Mouse (Mus musculus) layer of hippocampus, adult 11-12 months (tissue): ENCODE data around the gene Olfr329-ps.
"Not testable (repeated sequence)": the region's sequence is repeated elsewhere in the genome, so short reads cannot be mapped to it uniquely, and the experiment has no call there.

ENCODE experiments used
- DNase-seq: peaks from one replicate; pipeline ENCODE4 v3.0.0; 2022; ENCODE audit warnings: low spot score

The Olfr329-ps gene

DNA sequence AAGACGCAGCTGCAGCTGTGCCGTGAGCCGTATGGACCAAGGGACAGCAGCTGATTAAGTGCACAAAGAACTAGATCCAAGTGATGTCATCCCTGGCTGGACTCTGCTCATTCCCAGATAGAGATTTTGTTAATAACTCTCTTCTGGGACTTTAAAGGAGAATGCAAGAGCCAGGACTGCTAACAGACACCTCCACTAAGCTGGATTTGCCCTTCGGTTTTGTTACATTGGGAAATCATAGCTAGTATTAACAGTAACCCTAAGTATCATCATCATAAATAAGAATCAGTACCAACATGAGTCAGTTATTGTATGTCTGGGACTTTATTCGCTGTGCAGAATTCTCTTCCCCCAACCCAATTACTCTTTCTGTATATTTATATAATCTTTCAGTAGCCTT, at the start of gene Olfr329-ps:
TSS of gene Olfr329-ps (minus strand) at position 101 of the 400 bp plus-strand sequence.
- no peak for DNase-seq

DNA sequence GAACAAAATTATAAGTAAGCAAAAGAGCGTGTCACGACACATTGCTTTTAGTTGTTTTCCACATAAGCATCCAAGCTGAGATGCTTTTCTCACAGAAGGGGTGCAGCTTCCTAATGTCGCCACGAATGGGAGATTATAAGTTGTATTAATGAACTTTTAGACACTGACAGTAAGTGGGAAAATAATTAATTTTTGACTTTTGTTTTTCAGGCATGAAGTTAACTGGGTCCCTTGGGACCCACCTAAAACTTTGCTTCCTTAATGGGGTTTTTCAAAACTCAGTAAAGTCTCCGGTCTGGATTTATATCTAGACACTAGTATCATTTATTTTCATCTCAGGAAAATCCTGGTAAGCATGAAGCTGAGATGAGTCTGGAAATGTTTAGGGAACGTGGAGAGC, 48.6 kb upstream of the Olfr329-ps start, which contains the start of gene Olfr324:
TSS of gene Olfr324 (plus strand) at position 301 of the 400 bp plus-strand sequence.
- DNase-seq: no peak

DNA sequence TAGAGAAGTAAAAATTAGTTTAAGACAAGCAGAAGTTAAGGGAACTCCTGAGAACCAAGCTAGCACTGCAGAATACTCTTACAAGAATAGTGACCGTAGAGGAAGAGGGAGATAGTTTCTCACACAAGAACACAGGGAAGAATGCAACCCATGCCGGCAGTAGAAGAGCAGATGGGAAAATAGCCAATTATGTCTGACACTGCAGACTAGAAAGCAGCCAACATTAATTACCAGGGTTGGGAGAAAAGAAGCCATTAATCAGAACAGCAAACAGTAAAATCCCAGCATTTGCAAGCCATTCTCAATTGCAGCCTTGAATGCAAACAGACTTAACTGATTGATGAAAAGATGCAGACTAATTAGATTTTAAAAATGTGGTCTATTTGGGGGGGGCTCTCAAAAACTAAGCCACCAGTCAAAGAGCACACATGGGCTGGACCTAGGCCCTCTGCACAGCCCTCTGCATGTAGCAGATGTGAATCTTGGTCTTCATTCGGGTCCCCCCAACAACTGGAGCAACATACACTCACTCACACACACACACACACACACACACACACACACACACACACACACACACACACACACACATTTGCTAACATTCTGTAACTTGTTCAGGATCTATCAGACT, 42.5 kb upstream of the Olfr329-ps start:
- no peak for DNase-seq

DNA sequence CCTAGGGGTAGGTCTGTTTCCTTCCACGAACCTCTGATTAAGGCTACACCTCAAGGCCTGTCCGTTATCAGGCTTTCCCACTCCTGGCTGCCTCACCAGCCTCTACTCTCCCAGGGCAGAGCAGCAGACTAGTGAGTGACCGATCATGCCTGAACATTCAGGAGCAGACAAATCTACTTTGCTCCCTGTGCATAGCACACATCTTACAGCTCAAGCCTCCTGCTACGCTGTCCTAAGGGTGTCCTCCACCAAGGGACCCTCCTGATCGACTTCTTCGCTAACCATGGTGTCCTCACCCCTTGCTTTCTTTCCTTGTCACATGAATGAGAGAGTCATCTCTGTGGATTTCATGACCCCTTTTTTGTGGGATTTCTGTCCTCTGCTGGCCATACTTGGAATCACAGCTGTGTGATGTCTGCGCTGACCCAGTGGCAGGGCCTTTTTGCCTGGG, 41.7 kb upstream of the Olfr329-ps start:
- DNase-seq: peak; percentile 16

DNA sequence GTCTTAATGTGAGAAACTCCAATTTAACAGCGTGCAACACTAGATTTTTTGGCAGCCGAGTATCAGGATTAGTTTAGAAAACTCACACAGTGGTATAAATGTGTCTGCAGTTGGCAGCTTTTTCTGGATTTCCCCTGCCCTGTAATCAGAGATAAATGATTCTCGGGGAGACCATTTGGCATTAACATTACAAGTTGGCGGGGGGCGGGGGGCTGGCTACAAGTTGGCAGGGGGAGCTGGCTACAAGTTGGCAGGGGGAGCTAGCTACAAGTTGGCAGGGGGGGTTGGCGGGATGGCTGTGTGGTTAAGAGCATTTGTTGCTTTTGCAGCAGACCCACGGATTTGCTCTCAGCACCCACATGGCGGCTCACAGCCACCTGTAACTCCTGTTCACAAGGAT, 32.4 kb upstream of the Olfr329-ps start:
- peak; percentile 24 for DNase-seq

DNA sequence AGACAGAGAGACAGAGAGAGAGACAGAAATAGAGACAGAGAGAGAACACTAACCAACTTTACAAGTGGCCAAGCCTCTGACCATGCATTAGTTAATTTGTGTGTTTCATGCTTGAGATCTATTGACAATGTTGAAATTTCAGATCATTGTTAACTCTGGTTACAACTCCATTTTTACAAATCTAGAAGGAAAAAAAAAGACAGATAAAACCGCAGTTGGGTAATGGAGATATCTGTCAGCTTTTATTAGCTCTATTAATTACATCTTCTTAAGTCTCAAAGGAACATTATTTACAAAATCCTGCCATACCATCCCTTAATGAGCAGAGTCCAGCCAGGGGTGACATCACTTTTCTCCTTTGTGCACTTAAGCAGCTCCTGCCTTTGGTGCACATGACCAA, 31.2 kb upstream of the Olfr329-ps start, which contains the start of gene Olfr325:
TSS of gene Olfr325 (plus strand) at position 301 of the 400 bp plus-strand sequence.
- DNase-seq: no peak

DNA sequence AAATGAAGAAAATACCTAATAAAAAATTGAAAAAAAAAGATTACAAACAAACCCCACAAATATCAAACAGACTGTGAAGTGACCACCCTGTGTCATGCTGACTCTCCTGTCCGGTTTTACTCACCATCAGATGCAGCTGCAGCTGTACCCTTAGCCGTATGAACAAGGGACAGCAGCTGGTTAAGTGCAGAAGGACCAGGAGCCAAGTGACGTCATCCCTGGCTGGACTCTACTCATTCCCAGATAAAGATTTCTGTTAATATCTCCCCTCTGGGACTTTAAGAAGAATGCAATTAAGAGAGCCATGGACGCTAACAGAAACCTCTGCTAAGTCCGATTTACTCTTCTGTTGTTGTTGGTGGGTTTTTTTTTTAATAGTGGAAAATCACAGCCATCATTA, 24.2 kb upstream of the Olfr329-ps start, which contains the start of gene Olfr224:
TSS of gene Olfr224 (minus strand) at position 149 of the 400 bp plus-strand sequence.
- no peak for DNase-seq

DNA sequence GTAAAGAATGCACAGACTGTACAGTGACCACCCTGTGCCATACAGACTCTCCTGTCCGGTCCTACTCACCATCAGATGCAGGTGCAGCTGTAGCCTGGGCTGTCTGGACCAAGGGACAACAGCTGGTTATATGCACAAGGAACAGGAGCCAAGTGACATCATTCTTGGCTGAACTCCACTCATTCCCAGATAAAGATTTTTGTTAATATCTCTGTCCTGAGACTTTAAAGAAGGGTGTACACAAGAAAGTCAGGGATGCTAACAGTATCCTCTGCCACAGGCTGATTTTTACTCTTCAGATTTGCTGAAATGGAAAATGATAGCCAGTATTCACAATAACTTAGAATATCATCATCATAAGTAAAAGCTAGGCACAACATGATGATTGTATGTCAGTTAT, 9.3 kb upstream of the Olfr329-ps start, which contains the start of gene Olfr328:
TSS of gene Olfr328 (minus strand) at position 101 of the 400 bp plus-strand sequence.
- DNase-seq: no peak

DNA sequence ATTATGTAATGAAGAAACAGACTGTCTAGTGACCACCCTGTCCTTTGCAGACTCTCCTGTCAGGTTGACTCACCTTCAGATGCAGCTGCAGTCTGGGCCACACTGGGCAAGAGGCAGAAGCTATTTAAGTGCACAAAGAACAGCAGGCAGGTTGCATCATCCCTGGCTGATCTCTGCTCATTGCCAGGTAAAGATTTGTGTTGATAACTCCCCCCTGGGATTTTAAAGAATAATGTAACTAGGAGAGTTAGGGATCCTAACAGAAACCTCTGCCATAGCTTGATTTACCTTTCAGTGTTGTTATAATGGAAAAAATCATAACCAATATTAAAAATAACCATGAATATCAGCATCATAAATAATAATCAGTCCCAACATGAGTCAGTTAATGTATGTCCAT, 11.5 kb downstream of the Olfr329-ps start, which contains the start of gene Olfr330:
TSS of gene Olfr330 (minus strand) at position 101 of the 400 bp plus-strand sequence.
- not testable (repeated sequence) for DNase-seq

DNA sequence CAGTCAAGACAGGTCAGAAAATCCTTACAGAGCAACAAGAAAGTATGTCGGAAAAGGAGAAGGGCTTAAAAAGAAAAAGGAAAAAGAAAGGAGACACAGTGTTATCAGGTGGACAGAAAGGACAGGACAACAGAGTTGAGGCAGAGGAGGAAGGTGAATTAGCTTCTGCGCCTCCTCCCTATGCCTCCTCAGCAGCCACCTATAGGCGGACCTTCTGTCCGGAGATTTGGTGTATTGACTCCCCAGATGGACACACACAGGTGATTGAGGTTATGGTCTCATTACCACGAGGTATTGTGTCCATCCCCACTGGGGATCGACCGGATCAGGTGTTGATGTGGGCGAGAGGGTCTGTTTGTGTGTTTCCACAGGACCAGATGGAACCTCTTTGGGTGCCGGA, 26.5 kb downstream of the Olfr329-ps start:
- peak; percentile 18 for DNase-seq

DNA sequence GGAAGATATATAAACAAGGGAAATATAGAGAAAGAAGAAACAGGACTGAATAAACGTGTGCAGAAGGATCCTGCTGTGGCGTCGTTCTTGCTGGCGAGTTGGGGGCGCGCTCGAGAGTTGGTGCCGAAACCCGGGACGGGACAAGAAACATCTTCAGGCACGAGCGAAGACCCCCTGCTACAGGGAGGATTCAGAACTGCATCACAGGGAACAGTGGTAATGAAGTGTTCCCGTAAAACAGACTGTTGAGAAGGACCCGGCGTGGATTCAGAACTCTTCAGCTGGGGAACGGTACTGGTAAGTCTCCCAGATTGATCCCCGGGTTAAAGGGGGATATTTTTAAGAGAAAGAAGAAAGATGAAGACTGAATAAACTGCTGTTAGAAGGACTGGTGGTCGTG, 27.3 kb downstream of the Olfr329-ps start:
- peak; percentile 72 for DNase-seq

DNA sequence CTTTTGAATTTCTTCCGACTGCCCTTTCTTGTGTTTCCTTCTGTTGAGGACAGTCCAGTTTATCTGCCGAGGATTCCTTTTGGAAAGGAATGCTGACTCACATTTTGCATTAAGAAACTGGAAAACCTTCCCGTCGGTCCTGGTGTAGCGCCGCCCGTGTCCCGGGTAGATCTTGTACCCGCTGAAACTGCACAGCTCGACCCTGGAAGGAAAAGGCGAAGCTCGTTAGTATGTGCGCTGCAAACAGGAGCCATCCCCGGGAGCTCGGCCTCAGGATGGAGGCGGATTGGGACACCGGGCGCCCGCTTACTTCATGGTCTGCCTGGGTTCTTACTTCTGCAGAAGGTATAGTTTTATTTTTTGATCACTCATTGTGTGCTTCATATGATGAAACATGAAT, 37.2 kb downstream of the Olfr329-ps start:
- not testable (repeated sequence) for DNase-seq

DNA sequence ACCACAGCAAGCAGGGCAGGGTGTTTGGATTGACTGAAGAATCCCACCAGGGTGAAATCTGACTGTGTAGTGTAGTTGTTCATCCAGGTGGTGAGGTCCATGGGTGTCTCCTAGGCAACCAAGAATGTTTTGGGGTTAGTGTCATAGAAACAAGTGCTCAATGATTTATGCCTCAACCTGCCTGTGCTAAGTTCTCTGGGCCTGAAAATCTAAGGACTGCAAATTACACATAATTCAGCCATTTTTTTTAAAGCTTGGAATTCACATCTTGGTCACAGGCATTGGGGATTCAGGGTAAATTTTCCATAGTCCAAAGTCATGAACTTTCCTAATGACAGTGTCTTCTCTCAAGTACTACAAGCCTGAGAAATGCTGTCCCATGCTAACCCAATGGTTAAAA, 43.8 kb downstream of the Olfr329-ps start, which contains the start of gene Olfr331:
TSS of gene Olfr331 (minus strand) at position 101 of the 400 bp plus-strand sequence.
- not testable (repeated sequence) for DNase-seq

DNA sequence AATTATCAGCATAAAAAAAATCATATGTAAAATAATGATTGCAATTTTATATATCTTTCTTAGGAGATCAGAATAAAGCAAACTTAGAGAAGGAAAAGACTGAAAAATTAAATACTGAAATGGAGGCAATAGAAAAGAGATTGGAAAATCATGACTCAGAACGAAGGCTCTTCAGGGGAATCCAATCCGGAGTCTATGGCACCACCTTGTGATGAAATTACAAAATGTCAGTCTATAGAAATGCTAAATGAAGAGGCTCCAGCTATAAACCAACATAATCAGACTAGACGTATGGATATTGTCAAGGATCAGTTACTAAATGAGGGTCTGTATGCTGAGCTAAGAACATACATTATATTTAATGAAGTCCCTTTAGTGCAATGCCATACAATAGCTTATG, 46.9 kb downstream of the Olfr329-ps start:
- DNase-seq: no peak

DNA sequence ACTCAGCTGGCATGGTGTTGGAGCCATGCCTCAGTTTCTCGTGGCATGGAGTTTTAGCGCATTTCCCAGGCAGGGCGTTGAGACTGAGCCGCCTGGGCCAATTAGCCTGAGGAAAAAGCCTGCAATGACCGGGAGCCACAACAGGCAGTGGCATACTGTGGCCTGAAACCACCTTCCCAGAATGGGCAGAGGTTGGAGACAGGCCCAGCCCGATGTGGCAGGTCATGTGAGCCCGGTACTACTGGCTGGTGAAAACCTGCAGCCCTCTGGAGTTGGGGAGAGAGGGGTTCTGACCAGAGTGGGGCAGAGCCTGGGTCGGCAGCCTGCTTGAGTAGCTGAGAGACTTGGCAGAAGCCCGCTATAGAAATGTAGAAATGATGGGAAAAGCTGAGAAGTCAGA, 47.5 kb downstream of the Olfr329-ps start:
- DNase-seq: no peak

DNA sequence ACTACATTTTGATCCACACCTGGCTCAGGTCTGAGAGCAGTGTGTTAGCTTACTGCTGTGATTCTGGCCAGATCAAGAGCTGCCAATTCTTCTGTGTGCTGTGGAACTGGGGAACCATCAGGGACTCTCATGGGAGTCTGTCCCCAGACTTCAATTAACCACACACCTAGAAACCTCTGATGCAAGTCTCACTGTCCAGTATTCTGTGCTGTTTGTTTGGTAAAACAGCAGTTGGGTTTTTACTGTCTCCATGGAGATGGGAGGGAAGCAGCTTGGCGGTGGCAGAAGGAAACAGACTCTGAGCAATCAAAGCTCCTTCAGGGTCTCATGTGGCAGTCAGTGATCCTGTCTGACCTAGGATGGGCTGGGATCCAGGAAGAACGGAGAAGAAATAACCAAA, 53.8 kb downstream of the Olfr329-ps start, which contains the start of gene Olfr332:
TSS of gene Olfr332 (minus strand) at position 101 of the 400 bp plus-strand sequence.
- DNase-seq: no peak
